In genomic region chr4:53900386-53900971, GRCm38 (mm10) we compare ENCODE assay signal across 10 mouse cellular contexts.
DNase-seq lines count a peak whose midpoint lies in the region; ATAC-seq and TF ChIP-seq lines count a peak whose summit lies in the region.
"Had no signal": no experiment of that assay in that cellular context is flagged by ENCODE, and none has a peak within 500 bp of the region (broad histone marks: within the 10 kb centered on the region; RNA-seq: fewer than 3 reads in every experiment).

No protein-coding gene starts in this region.

- TF ChIP-seq POLR2A in brain, embryonic 14.5 days (IDR thresholded peaks at IDR 0.05; ENCODE audit: borderline replicate concordance, extremely low read depth, insufficient read depth, insufficient read length, poor library complexity, severe bottlenecking) = no peak

- H3K9ac ChIP-seq in stomach, postnatal 0 days (ENCODE audit: low read length) = no peak overlapping the region
- H3K9ac ChIP-seq: heart, embryonic 15.5 days had no signal

- DNase-seq in gastrocnemius, adult 2 months = peak; percentile 36
- no peak for DNase-seq in gastrocnemius, postnatal 4 days (ENCODE audit: low spot score in 2 of 2)
- DNase-seq in 3T3-L1 (ENCODE audit: low read depth, low spot score) = peak; percentile 60
- peak; percentile 20 for DNase-seq in brain, embryonic 14.5 days (ENCODE audit: low read depth)
- DNase-seq in kidney, postnatal 10 days = peak; percentile 50
- DNase-seq in thymus, postnatal 36 days = no peak
- no peak for DNase-seq in layer of hippocampus, adult 18-20 months (ENCODE audit: low spot score in 2 of 2)
- DNase-seq in stomach, postnatal 0 days (ENCODE audit: low spot score) = no peak
- DNase-seq: lung, postnatal 4 days had no signal

- no peak for ATAC-seq in stomach, postnatal 0 days (ENCODE audit: low FRiP score, low TSS enrichment)

- H3K9me3 ChIP-seq in stomach, postnatal 0 days (ENCODE audit: control insufficient read depth, low read length) = no peaks in the 10 kb centered on the region
- H3K9me3 ChIP-seq: heart, embryonic 15.5 days had no signal

- intact Hi-C loops in gastrocnemius, adult 2 months (cut with DNase I) = no loop called here

- 30% methylated on average over 6 of the region's 6 CpGs for WGBS in stomach, postnatal 0 days

- no peak for TF ChIP-seq CTCF in gastrocnemius, adult 2 months (IDR thresholded peaks at IDR 0.05)
- no peak for TF ChIP-seq CTCF in brain, embryonic 14.5 days (IDR thresholded peaks at IDR 0.05; ENCODE audit: borderline replicate concordance, extremely low read depth, insufficient read depth, insufficient read length)
- no peak for TF ChIP-seq CTCF in stomach, postnatal 0 days (IDR thresholded peaks at IDR 0.05; ENCODE audit: low read depth)

- no peaks in the 10 kb centered on the region for H3K4me1 ChIP-seq in stomach, postnatal 0 days (replicated peaks; ENCODE audit: control insufficient read depth, insufficient read depth)
- H3K4me1 ChIP-seq: heart, embryonic 15.5 days had no signal

- H3K36me3 ChIP-seq in stomach, postnatal 0 days (ENCODE audit: control insufficient read depth, insufficient read depth, low read length) = no peaks in the 10 kb centered on the region
- H3K36me3 ChIP-seq: heart, embryonic 15.5 days had no signal

- no peak for TF ChIP-seq EP300 in stomach, postnatal 0 days (optimal IDR thresholded peaks at IDR 0.05)

- H3K4me3 ChIP-seq in gastrocnemius, adult 2 months = no peak overlapping the region
- H3K4me3 ChIP-seq in stomach, postnatal 0 days (ENCODE audit: low read depth, low read length) = no peak overlapping the region
- H3K4me3 ChIP-seq: heart, embryonic 15.5 days had no signal

- H3K27ac ChIP-seq in gastrocnemius, adult 2 months = no peak overlapping the region
- H3K27ac ChIP-seq in stomach, postnatal 0 days (replicated peaks) = no peak overlapping the region
- H3K27ac ChIP-seq: heart, embryonic 15.5 days had no signal

- no peaks in the 10 kb centered on the region for H3K27me3 ChIP-seq in stomach, postnatal 0 days (ENCODE audit: control insufficient read depth, insufficient read depth, low read length)
- H3K27me3 ChIP-seq: heart, embryonic 15.5 days had no signal

- no peak overlapping the region for H3K4me2 ChIP-seq in stomach, postnatal 0 days (replicated peaks; ENCODE audit: low read depth)
- H3K4me2 ChIP-seq: heart, embryonic 15.5 days had no signal

Comparison
In these comparisons a context has a peak if more than half of its experiments do, and no peak if none do; other contexts are left out.
1. DNase-seq: peak in gastrocnemius, adult 2 months (single experiment), 3T3-L1 (single experiment), brain, embryonic 14.5 days (single experiment) and kidney, postnatal 10 days (single experiment); none in gastrocnemius, postnatal 4 days (0 of 2), thymus, postnatal 36 days (0 of 2), layer of hippocampus, adult 18-20 months (0 of 2) and stomach, postnatal 0 days (single experiment).